Comparison of ENCODE assay signal across 17 mouse cellular contexts in genomic region chr16:17044320-17044719, GRCm38 (mm10). TPM values are rescaled to one million over a fixed set of nuclear protein-coding genes. Genes with fewer than 3 reads are reported as not detected.
A peak's percentile ranks its signal among the peaks of the same experiment; 100 is the strongest.
DNase-seq lines count a peak whose midpoint lies in the region; TF ChIP-seq lines count a peak whose summit lies in the region.
"Had no signal": no experiment of that assay in that cellular context is flagged by ENCODE, and none has a peak within 500 bp of the region (broad histone marks: within the 10 kb centered on the region; RNA-seq: fewer than 3 reads in every experiment).

No protein-coding gene starts in this region.

- no peak for TF ChIP-seq CTCF in gastrocnemius, adult 2 months (IDR thresholded peaks at IDR 0.05)
- TF ChIP-seq CTCF in left cerebral cortex, adult 2 months (IDR thresholded peaks at IDR 0.05), result no peak
- TF ChIP-seq CTCF in olfactory bulb, adult 2 months (IDR thresholded peaks at IDR 0.05; ENCODE audit: insufficient read depth, low read depth, low read length), result no peak

- intact Hi-C loops in gastrocnemius, adult 2 months (cut with DNase I), result no loop called here
- intact Hi-C loops in gastrocnemius, postnatal 36 days (cut with DNase I), result no loop called here
- intact Hi-C loops in left cerebral cortex, adult 2 months (cut with DNase I), result no loop called here
- intact Hi-C loops in left cerebral cortex, postnatal 4 days (cut with DNase I), result loop anchor here (10.0 kb wide), 1 partner anchor 130 kb away; no protein-coding TSS in a partner anchor

- H3K4me1 ChIP-seq in olfactory bulb, adult 2 months (ENCODE audit: control insufficient read depth, insufficient read depth, low read length), result 0 out of 2 replicates have a peak, but pooled peaks cover 2% of the 10 kb centered on the region
- H3K4me1 ChIP-seq: embryonic facial prominence, embryonic 15.5 days; forebrain, embryonic 12.5 days; stomach, embryonic 15.5 days had no signal

- no peak for TF ChIP-seq POLR2A in olfactory bulb, adult 2 months (IDR thresholded peaks at IDR 0.05; ENCODE audit: insufficient read depth, low read depth, low read length)

- peak overlapping the region; percentile 83 for H3K27ac ChIP-seq in gastrocnemius, adult 2 months
- H3K27ac ChIP-seq in left cerebral cortex, adult 2 months, result peak overlapping the region; percentile 69
- peak overlapping the region; percentile 8 for H3K27ac ChIP-seq in olfactory bulb, adult 2 months (ENCODE audit: insufficient read depth, low read depth, low read length)
- H3K27ac ChIP-seq: embryonic facial prominence, embryonic 15.5 days; forebrain, embryonic 12.5 days; hindbrain, postnatal 0 days; neural tube, embryonic 13.5 days; stomach, embryonic 15.5 days had no signal

- 60% methylated on average over 3 of the region's 3 CpGs for WGBS in olfactory bulb, adult 2 months

- DNase-seq in adrenal gland, adult 2 months, result peak; percentile 73
- DNase-seq in adrenal gland, postnatal 4 days (ENCODE audit: low spot score in 2 of 2), result no peak
- DNase-seq in gastrocnemius, adult 2 months, result no peak
- no peak for DNase-seq in gastrocnemius, postnatal 36 days
- no peak for DNase-seq in left cerebral cortex, adult 2 months (ENCODE audit: extremely low spot score in 1 of 2, low spot score in 2 of 2)
- DNase-seq in left cerebral cortex, postnatal 4 days, result no peak
- no peak for DNase-seq in layer of hippocampus, postnatal 14 days (ENCODE audit: low spot score in 2 of 2)
- DNase-seq: kidney, adult 18-20 months; lung, postnatal 14 days; retina, postnatal 1 day; spleen, adult 18-20 months had no signal

- no peak overlapping the region for H3K4me3 ChIP-seq in gastrocnemius, adult 2 months
- H3K4me3 ChIP-seq in left cerebral cortex, adult 2 months, result no peak overlapping the region
- H3K4me3 ChIP-seq in olfactory bulb, adult 2 months (ENCODE audit: insufficient read depth, low read depth, low read length), result no peak overlapping the region
- H3K4me3 ChIP-seq: embryonic facial prominence, embryonic 15.5 days; forebrain, embryonic 12.5 days; neural tube, embryonic 13.5 days; stomach, embryonic 15.5 days had no signal

RNA-seq across cellular contexts. Expression of gene Ypel1, which starts 25.2 kb away (rescaled TPM):
- total RNA-seq in adrenal gland, adult 2 months (2021), result 1 to 10 TPM; 6.6 TPM
- 8.3 and 10.0 TPM in 2 replicates for polyA plus RNA-seq in adrenal gland, adult 2 months (2012; rRNA removed)
- 10 to 100 TPM; 13.0 to 19.5 TPM for total RNA-seq in adrenal gland, postnatal 4 days (2021)
- 1 to 10 TPM in 1 of 2 experiments, under 1 TPM in 1; 0.43 to 1.5 TPM for total RNA-seq in gastrocnemius, adult 2 months (2021)
- total RNA-seq in gastrocnemius, postnatal 36 days (2021), result under 1 TPM; 0.69 to 0.94 TPM
- total RNA-seq in left cerebral cortex, adult 2 months (2021), result 10 to 100 TPM; 36.4 to 40.6 TPM
- total RNA-seq in left cerebral cortex, postnatal 4 days (2021), result 100 to 1,000 TPM; 102 to 114 TPM
- not detected in 2 replicates for polyA plus RNA-seq in olfactory bulb, adult 2 months (2012; ENCODE audit: insufficient read depth, insufficient read length, low replicate concordance, missing spikeins)
- 10 to 100 TPM; 40.6 to 50.1 TPM for total RNA-seq in layer of hippocampus, postnatal 14 days (2021)

Comparison
In these comparisons a context has a peak if more than half of its experiments do, and no peak if none do; other contexts are left out.
1. H3K27ac ChIP-seq: peak in every context shown above with its lines; median percentile 83 in gastrocnemius, adult 2 months; 69 in left cerebral cortex, adult 2 months; 8 in olfactory bulb, adult 2 months.